Mouse (Mus musculus): ENCODE data around the gene Misp.

- TF ChIP-seq CTCF (IDR thresholded peaks at IDR 0.05; ENCODE audit: low read depth, low read length) = no peak
- no peak for TF ChIP-seq POLR2A (IDR thresholded peaks at IDR 0.05; ENCODE audit: extremely low read depth, insufficient read depth, low read length)
Observed at GRCm38 (mm10) chr10:79822372-79822771, 1.6 kb downstream of the Misp start.

All from liver, adult 2 months (tissue).